Mouse (Mus musculus) layer of hippocampus, postnatal 25 days (tissue): Measurements from ENCODE around the gene Tchp. TPM values are rescaled to one million over a fixed set of nuclear protein-coding genes. Genes with fewer than 3 reads are reported as not detected.
A peak's percentile ranks its signal among the peaks of the same experiment; 100 is the strongest.

ENCODE experiments used
- DNase-seq, 2 experiments: peaks; one replicate each; pipeline ENCODE4 v3.0.0; 2022; ENCODE audit warnings: mixed read lengths in 2 of 2, low spot score in 1 of 2; ENCODE audit errors: extremely low spot score in 1 of 2
- total RNA-seq, 2 experiments: library from RNA; stranded (reverse); gene quantifications; 2 replicates each; pipeline ENCODE4 v1.2.3; 2021

The Tchp gene
- total RNA-seq: 10 to 100 TPM in 1 of 2 experiments, 1 to 10 TPM in 1; 9.3 to 14.4 TPM

DNA sequence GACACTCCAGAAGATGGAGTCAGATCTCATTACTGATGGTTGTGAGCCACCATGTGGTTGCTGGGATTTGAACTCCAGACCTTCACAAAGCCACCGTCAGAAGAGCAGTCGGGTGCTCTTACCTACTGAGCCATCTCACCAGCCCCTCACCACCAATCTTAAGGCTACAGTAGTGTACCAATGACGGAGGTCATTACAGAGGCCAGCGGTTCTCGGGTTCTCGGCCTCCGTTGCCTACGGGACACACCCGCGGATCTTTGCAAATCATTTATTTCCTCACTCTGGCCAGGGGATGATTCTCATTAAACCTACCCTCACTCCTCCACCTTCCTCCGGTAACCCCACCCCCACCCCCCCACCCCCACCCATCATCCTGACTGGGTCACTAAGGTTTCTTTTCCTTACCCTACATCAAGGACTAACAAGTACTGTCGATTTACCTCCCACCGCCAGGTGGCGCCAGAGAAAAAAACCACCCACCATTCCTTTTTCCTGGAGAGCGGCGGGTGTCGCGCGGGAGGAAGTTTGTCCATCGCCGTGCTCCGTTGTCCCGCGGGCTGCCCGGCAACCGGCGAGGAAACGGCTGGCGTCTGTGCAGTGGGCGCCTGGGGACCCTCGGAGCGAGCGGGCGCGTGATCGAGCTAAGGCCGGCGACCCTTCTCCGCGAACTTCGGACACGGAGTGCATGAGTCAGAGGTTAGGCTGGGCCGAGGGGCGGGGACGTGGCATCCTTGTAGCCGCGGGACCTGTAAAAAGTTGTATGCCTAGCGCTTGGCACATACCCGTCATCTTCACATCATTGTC lies at the start of gene Tchp:
Gene Tchp, plus strand, starts transcription at position 496 of the 804 bp plus-strand sequence.
- DNase-seq: peak; percentile 94 to 98

DNA sequence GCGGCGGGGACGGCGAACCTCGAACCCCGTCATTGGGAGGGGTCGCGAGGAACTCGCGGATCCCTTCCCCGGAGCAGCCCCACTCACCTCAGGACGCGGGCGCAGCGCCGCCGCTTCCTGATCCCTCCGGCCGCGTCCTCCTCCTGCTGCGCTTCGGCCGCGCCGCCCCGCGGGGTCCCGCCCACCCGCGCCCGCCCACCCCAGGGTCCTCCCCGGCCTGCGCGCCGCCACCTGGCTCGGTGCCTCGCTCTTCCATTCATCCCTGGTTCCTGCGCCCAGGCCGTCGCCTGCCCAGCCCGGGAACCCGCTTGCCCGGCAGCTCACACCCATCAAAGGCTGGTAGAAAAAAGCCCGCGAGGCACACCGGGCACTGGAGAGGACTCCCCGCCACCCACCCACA lies 49.3 kb upstream of the Tchp start, which contains the start of gene Trpv4:
Gene Trpv4, minus strand, starts transcription at position 167 of the 400 bp plus-strand sequence.
- DNase-seq: no peak

DNA sequence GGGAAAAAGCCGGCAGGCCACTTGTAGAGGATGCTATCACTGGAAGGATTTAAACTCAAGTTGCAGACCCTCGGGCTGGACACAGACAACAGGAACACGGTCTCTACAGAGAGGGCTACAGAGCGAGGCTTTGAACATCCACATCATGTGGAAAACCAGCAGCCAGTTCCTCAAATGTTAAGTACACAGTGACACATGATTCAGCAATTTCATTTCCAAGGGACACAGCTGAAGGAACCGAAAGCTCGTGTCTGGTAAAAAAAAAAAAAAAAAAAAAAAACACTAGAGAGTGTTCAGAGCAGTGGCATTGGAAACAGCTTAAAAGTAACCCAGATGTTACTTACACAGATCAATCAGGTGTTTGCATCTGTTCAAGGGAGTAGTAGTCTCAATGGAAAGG lies 46.5 kb upstream of the Tchp start:
- DNase-seq: no peak

DNA sequence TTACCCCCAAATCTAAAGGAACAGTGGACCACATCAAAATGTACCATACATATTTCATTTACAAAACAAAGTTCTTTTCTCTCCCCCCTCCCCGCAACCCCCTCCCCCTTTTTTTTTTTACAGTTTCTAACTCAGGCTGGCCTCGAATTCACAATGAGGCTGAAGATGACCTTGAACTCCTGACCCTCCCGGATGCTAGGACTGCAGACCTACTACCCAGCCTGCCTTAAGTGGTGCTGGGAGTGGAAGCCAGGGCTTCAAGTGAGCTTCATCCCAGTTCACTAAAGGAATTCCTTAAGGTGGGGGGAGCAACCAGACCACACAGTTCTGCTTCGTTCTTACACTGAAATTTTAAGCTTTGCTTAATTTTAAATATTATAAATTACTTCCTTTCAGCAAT lies 43.4 kb upstream of the Tchp start:
- no peak for DNase-seq

DNA sequence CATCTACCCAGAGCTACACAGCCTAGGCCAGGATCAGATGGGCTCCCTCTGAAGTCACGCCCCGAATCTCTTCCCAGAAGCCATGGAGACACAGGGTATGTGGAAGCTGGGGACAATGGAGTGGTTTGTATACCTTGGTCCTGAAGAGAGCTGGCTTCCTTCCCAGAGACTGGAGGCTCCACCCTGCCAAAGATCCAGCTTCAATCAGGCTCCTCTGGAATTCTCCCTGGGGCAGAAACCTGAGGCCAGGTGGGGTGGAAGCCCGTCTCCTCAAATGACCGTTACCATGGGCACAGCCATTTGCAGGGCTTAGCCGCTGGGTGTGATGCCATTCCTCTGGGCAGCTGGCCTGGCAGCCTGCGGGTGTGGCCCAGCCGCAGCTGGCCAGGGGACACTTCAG lies 42.8 kb upstream of the Tchp start:
- no peak for DNase-seq

DNA sequence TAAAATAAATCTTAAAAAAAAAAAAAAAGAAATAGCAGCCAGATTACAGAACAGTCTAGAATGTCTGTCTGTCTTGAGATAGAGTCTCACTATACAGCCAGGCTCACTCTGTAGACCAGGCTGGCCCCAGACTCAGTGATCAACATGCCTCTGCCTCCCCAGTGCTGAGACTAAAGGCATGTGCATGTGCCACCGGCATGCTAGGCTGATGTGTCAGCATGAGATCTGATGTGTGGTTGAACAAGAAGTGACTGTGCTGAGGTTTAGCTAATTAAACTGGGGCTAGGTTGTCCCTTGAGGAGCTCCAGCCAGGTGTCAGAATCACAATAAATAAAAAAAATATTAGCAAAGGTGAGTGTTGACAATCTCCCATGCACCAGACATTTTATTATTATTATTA lies 40.9 kb upstream of the Tchp start:
- no peak for DNase-seq

DNA sequence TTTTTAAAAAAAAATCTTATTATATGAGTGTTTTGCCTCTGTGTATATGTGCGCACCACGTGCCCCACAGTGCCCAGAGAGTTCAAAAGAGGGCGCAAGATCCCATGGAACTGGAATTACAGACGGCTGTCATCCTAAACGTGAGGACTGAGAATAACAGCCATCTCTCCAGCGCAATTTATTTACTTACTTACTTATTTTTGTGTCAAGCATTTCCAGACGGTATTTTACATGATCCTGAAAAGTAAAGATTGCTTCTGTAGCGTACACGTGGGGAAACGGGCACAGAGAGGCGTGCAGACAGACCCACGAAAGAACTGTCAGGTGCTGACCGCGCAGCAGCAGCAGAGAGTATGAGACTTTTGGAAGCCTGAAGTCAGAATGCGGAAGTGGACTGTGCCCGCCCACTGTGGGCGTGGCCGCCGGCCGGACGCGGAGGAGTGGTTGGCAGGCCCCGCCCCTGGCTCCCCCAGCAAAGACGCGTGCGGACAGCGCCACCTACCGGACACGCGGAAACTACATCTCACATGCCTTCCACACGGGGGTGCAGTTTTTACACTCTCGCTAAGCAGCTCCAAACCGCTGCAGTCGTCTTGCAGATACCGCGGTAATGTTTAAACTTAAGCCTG lies 40.2 kb upstream of the Tchp start:
- peak; percentile 100 for DNase-seq

DNA sequence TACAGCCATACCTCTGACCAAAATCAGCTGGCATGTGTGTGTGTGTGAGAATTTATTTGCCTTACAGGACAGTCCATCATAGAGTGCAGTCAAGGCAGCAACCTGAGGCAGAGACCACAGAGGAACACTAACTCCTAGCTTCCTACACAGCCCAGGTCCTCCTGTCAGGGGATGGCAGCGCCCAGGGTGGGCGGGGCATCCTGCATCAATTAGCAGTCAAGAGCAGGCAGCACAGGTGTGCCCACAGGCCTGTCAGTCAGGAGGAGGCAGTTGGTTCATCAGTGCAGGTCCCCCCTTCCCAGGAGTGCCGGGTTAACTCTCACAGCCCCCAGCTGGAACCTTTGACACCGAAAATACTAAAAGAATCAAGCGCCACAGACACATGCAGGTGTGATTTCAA lies 38.5 kb upstream of the Tchp start:
- DNase-seq: no peak

DNA sequence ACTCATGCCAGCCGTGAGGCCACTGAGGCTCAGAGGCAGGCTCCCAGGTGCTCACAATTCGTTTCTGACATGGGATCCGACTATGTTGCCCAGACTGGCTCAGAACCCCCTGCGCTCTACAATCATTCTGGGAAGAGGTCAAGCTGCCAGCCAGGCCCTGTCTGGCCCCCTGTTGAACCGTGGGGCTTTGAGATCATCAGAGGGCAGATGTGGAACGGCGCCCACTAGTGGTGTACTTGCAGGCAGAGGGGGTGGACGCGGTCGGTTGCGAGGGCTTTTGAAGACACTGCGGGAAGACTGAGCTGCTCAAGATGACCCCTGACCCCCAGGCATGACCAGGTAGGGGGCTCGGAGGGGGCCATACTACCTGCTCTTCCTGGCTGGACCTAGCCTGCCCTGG lies 34.4 kb upstream of the Tchp start:
- DNase-seq: no peak

DNA sequence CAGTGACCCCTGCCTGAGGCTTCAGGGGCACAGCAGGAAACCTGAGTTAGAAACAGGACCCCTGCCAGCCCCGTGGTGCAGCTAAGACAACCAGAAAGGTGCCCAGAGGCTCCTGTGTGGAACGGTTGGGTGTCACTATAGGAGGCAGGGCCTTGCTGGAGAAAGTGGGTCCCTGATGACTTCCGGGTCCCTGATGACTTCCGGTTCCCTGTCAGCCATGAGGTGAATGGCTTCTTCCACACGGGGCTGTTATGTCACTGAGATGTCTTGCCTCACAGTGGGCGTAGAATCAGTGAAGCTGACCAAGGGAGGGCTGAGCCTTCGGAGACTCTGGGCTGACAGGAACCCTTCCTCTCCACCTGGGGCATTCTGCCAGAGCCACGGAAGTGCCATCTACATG lies 33.0 kb upstream of the Tchp start:
- no peak for DNase-seq

DNA sequence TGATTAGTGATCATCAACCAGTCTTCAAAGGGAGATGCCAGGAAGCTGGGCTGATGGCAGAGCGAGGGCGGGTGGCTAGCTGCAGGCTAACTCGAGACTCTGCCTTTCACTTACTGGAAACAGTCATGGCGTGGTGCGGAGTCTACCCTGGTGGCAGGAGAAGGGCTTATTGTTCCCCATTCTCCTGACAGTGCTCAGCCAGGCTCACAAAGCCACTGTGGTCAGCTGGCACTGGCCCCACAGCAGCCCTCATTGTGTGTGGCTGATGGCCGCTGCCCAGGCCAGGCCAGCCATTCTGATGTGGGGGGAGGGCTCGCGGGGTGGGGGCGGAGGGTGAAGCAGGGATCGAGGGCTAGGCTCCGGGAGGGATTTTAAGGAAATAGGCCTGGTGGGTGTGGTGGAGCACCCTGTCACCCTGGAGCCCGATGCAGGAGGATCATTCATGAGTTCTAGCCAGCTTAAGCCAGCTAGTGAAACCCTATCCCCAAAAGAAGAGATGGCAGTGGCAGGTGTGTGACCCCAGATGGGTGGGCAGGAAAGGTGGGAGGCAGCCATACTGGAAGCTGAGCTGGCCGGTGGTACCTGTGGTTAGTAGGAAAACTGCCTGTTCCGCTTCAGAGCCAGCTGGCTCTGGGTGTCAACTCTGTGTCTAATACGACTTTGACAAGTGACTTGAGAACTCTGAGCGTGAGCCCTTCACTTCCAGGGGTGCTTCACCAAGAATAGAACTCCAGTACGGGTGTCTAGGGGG lies 27.5 kb upstream of the Tchp start:
- no peak for DNase-seq

DNA sequence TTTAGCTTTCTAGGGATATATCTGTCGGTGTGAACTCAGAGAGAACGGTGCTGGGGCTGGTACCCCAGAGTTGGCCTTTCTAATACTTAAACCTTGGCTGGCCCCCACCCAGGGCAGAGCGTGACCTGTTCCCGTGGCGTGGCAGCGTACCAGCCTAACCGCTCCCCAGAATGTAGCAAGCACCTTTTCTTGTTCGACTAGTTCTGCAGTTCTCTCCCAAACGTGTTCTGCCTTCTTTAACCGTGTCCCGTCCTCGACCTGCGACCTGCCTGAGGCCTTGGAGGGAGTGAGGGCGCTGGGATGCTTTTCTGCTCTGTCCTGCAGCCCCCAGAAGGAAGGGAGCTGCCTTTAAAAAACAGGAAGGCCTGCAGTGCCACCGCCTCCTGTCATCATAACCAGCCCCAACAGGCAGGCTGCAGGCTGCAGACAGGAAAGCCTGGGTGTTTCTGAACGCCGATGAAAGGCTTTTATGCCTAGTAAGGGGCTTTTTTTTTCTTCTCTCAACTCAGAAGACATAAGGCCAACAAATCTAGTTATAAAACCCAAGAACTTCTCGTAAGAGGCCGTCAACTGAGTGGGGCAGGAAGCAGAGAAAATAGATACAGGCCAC lies 26.8 kb upstream of the Tchp start:
- DNase-seq: no peak

DNA sequence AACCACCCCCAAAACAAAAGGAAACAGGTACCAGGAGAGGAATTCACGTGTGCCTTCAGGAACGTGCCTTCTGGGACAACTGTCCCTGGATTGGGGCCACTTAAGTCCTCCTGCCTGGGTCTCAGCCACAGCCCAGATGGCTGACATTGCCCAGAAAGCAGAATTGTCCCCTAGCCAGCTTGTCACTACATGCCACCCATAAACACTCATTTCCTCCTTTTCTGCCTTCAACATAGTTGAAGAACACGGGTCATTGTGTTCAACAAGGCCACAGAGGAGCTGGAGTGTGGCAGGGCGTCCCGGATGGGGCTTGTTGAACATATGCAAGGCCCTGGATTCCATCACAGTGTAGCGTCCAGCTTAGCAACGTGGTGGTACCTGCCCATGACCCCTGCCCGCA lies 25.8 kb upstream of the Tchp start:
- DNase-seq: no peak

DNA sequence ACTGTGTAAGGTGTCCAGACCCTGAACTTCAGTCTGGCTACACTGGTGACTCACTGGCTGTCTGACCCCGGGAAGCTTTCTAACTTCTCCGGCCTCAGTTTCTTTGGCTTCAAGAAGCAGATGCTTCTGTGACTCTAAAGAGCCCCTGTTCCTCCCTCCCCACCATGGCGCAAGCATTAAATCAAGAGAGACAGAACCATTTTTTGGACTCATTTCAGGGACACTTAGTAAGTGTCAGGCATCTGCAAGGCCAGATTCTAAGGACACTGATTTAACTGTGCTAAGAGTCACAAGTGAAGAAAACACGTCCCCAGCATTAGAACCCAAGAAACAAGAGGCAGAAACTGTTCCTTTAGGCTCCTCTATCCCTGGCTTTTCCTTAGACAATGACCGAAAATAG lies 21.6 kb upstream of the Tchp start:
- no peak for DNase-seq

DNA sequence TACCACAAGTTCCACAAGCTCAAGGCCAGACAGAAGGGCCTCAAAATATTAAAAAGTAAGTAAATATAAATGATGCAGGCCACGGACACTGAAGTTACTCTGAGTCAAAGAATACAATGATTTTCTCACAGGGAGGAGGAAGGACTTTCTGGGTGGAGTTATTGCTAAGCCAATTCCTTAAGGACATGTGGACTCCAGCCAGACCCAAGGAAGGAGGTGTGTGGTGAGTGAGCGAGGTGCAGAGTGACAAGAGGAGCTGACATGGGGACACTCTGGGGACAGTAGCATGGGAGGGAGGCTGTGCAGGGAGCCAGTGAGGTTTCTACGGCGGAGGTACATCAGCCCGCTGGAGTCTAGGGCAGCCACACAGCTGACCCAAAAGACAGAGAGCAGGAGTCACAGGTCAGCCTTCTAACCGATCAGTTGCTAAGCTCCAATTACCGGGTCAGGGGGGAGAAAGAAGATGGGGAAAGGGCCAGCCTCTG lies 20.8 kb upstream of the Tchp start:
- DNase-seq: no peak

DNA sequence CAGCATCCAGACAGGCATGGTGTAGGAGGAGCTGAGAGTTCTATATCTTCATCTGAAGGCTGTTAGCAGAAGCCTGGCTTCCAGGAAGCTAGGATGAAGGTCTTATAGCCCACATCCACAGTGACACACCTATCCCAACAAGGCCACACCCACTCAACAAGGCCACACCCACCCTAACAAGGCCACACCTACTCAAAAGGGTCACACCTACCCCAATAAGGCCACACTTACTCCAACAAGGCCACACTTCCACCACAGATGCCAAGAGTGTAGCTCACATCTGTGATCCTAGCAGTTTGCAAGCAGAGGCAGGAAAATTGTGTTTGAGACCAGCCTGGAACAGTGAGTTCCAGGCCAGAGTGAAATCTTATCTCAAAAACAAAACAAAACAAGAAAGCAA lies 19.7 kb upstream of the Tchp start:
- no peak for DNase-seq

DNA sequence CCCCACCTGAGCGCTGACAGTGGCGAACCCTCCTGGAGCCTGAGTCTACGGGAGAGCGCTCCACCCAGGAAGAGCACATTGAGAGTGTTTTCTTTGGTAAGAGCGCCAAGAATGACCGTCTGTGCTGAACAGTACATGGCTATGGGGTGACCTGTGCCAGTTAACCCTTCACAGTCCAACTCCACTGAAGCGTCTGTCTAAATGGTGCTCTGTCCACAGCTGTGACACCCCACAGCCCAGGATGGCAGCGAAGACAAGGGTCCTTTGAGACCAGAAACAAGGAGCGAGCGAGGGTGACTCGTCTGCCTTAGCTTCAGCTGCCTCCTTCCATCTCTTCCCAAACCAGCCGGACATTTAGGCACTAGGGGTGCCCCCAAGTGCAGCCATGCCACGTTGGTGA lies 18.9 kb upstream of the Tchp start:
- no peak for DNase-seq

DNA sequence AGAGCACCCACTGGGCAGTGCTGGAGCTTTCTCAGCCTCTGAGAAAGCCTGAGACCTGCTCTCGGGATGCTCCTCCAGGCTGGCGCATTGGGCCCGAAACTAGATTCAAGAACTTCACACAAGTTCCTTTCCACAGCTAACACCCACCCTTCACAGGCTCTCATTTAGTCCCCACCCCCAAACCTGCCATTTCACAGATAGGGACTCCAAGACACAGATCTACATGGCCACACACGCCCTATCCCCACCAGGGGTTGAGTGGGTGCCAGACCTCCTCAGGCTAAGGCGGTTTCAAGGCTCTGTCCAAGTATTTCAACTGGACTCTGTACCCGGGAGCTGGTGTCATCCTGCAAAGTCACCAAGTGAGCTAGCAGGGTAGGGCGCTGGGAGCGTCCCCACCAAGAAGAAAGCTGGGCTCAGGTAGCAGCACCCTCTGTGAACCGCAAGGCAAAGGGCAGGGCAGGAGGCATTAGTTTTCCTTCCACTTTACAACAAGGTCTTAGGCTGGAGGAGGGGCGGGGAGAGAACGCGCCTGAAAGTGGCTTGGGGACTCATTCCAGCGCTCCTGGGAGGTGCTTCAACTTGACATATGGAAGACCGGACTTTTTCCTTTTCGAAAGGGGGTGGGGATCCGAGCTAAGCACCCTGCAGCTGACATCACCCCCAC lies 17.7 kb upstream of the Tchp start:
- no peak for DNase-seq

DNA sequence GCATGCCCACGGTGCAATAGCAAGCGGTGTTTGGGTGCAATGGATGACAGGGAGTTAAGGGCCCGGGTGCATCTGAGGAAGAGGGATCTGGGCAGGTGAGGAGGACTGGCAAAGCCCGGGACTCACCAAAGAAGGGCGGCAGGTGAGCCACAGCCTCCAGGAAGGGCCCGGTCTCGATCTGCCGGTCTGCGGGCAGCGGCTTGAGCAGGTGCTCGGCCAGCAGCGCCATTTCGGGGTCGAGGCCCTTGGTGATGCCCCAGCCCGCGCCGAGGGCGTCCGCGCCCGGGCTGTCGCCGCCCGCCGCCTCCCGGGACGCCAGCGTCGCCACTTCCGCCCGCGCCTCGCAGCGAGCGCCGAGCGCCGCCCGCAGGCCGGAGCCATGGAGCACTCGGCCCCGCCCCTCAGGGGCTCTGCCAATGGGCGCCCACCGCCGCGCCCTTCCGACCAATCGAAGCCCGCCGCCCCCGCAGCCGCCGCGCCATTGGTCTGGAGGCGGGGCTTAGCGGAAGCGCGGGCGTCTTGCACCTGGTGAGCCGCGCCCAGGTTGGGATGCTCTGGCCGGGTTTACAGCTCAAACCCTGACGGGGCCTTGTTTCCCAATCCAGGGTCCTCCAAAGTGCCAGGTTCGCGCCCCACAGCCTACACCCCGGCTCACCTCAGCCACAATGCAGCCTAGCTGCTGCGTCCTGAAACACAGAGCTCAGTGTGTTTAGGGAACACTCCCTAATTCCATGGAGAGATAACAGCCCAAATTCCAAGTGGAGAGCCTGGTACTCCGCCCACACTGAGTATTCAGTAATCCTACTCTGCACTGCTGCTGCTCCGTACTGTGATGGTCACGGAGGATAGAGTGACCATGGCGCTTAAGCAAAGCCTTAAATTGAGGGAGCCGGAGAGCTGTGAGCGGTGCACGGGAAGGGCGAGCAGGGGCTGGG lies 16.7 kb upstream of the Tchp start, which contains the start of gene Gltp:
Gene Gltp, minus strand, starts transcription at position 352 of the 935 bp plus-strand sequence.
- DNase-seq: peak; percentile 87 to 92
